In the genomic region with DNA sequence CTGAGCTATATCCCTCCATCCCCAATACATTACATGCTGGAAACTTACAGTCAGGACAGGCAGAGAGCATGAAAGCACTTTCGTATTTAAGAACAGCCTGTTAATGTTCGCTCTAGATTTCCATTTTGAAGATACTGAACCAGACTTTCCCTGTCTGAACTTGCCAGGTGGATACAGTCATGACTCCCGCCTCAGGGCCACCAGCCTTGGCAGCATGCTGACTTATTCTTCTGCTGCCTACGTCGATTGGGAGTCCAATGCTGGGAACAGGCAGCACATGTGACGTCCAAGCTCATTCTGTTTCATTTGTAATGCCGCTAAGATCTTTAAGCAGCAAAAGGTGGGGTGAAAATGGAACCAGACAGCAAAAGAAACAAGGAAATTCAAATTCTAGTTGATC, we compare ENCODE assay signal across 15 mouse cellular contexts.
"Had no signal": no experiment of that assay in that cellular context is flagged by ENCODE, and none has a peak within 500 bp of the region (broad histone marks: within the 10 kb centered on the region; RNA-seq: fewer than 3 reads in every experiment).

No protein-coding gene starts in this region.

- H3K9me3 ChIP-seq: limb, embryonic 12.5 days; liver, embryonic 13.5 days; lung, embryonic 15.5 days; midbrain, embryonic 12.5 days; neural tube, embryonic 13.5 days; stomach, embryonic 15.5 days had no signal

- H3K27ac ChIP-seq: limb, embryonic 12.5 days; liver, embryonic 13.5 days; lung, embryonic 15.5 days; midbrain, embryonic 12.5 days; neural tube, embryonic 13.5 days; stomach, embryonic 15.5 days had no signal

- H3K9ac ChIP-seq: limb, embryonic 12.5 days; liver, embryonic 13.5 days; liver, postnatal 0 days; lung, embryonic 15.5 days; midbrain, embryonic 12.5 days; neural tube, embryonic 13.5 days; stomach, embryonic 15.5 days had no signal

- H3K4me3 ChIP-seq: limb, embryonic 12.5 days; liver, embryonic 13.5 days; lung, embryonic 15.5 days; midbrain, embryonic 12.5 days; neural tube, embryonic 13.5 days; stomach, embryonic 15.5 days had no signal

- DNase-seq: kidney, adult 8-10 months; layer of hippocampus, adult 9-11 months; layer of hippocampus, postnatal 36 days; liver, embryonic 13.5 days; liver, postnatal 0 days; lung, postnatal 14 days; right cerebral cortex, postnatal 14 days; thymus, adult 2 months; thymus, postnatal 25 days had no signal

- H3K4me1 ChIP-seq: lung, embryonic 15.5 days; midbrain, embryonic 12.5 days; neural tube, embryonic 13.5 days; stomach, embryonic 15.5 days had no signal

- H3K36me3 ChIP-seq: limb, embryonic 12.5 days; liver, embryonic 13.5 days; lung, embryonic 15.5 days; midbrain, embryonic 12.5 days; neural tube, embryonic 13.5 days; stomach, embryonic 15.5 days had no signal

- H3K4me2 ChIP-seq: limb, embryonic 12.5 days; liver, embryonic 13.5 days; lung, embryonic 15.5 days; midbrain, embryonic 12.5 days; neural tube, embryonic 13.5 days; stomach, embryonic 15.5 days had no signal

- ATAC-seq: liver, postnatal 0 days; midbrain, embryonic 16.5 days had no signal

- H3K27me3 ChIP-seq: limb, embryonic 12.5 days; liver, embryonic 13.5 days; lung, embryonic 15.5 days; midbrain, embryonic 12.5 days; neural tube, embryonic 13.5 days; stomach, embryonic 15.5 days had no signal
